Mouse (Mus musculus) MEL (cell line): ENCODE results near the gene Ror1. TPM values are rescaled to one million over a fixed set of nuclear protein-coding genes. Genes with fewer than 3 reads are reported as not detected.

Source experiments
- DNase-seq: peaks from one replicate; pipeline ENCODE4 v3.0.0; 2011; ENCODE audit warnings: low read depth, low spot score
- H3K27ac ChIP-seq: 2 replicates; pipeline ENCODE4 v1.5.1; 2012; ENCODE audit warnings: low read depth, mild to moderate bottlenecking, control low read depth, low read length, moderate library complexity; ENCODE audit not compliant: control insufficient read depth
- H3K27me3 ChIP-seq, 2 experiments: fragments of 150-350 bp in 1 of 2; sonication (generic) in 1 of 2; 2 replicates each; pipeline ENCODE4 v1.6.1; 2012; ENCODE audit warnings: low read length in 2 of 2, mild to moderate bottlenecking in 2 of 2, improper control_type of control experiment in 1 of 2, moderate library complexity in 1 of 2; ENCODE audit not compliant: insufficient read depth in 2 of 2, control insufficient read depth in 1 of 2
- H3K36me3 ChIP-seq, 2 experiments: 2 replicates each; pipeline ENCODE4 v1.6.1; 2012 to 2014; ENCODE audit warnings: low read length in 2 of 2, improper control_type of control experiment in 1 of 2, inconsistent platforms in 1 of 2, mild to moderate bottlenecking in 1 of 2; ENCODE audit not compliant: insufficient read depth in 2 of 2, control insufficient read depth in 1 of 2
- H3K4me1 ChIP-seq, 2 experiments: fragments of 150-350 bp in 1 of 2; sonication (generic) in 1 of 2; 2 replicates each; pipeline ENCODE4 v1.6.1; 2012; ENCODE audit warnings: low read length in 2 of 2, improper control_type of control experiment in 1 of 2, mild to moderate bottlenecking in 1 of 2; ENCODE audit not compliant: insufficient read depth in 2 of 2, control insufficient read depth in 1 of 2
- H3K4me3 ChIP-seq, 2 experiments: fragments of 150-350 bp in 1 of 2; sonication (generic) in 1 of 2; 2 replicates each; pipeline ENCODE4 v1.5.1; 2012; ENCODE audit warnings: low read depth in 2 of 2, low read length in 2 of 2, mild to moderate bottlenecking in 2 of 2, moderate library complexity in 2 of 2, control low read depth in 1 of 2, improper control_type of control experiment in 1 of 2; ENCODE audit not compliant: control insufficient read depth in 1 of 2, insufficient read depth in 1 of 2
- H3K79me2 ChIP-seq: 2 replicates; pipeline ENCODE4 v1.6.1; 2012; ENCODE audit warnings: mild to moderate bottlenecking, low read length, moderate library complexity; ENCODE audit not compliant: control insufficient read depth, poor library complexity, insufficient read depth
- H3K9ac ChIP-seq: 2 replicates; pipeline ENCODE4 v1.6.1; 2012; ENCODE audit warnings: low read depth, mild to moderate bottlenecking, control low read depth, low read length, moderate library complexity; ENCODE audit not compliant: control insufficient read depth, poor library complexity, severe bottlenecking
- H3K9me3 ChIP-seq: fragments of 150-350 bp; sonication (generic); replicated peaks from 2 replicates; pipeline ENCODE4 v1.6.1; 2012; ENCODE audit warnings: mild to moderate bottlenecking, low read length, improper control_type of control experiment, moderate library complexity; ENCODE audit not compliant: insufficient read depth
- BHLHE40 ChIP-seq: IDR thresholded peaks from 2 replicates; pipeline ENCODE4 v1.6.1; 2012; ENCODE audit warnings: low read depth, mild to moderate bottlenecking, inconsistent platforms, low read length, improper control_type of control experiment, borderline replicate concordance
- CHD1 ChIP-seq: IDR thresholded peaks from 2 replicates; pipeline ENCODE4 v1.6.1; 2012; ENCODE audit warnings: low read depth, mild to moderate bottlenecking, inconsistent platforms, low read length, improper control_type of control experiment
- CHD2 ChIP-seq: IDR thresholded peaks from 2 replicates; pipeline ENCODE4 v1.6.1; 2011; ENCODE audit warnings: low read length, improper control_type of control experiment
- E2F4 ChIP-seq: IDR thresholded peaks from 2 replicates; pipeline ENCODE4 v1.6.1; 2011; ENCODE audit warnings: low read depth, low read length, improper control_type of control experiment, borderline replicate concordance
- EP300 ChIP-seq, 2 experiments: IDR thresholded peaks; 2 replicates each; pipeline ENCODE4 v1.6.1; 2011; ENCODE audit warnings: improper control_type of control experiment in 2 of 2, low read length in 2 of 2, low read depth in 1 of 2, mild to moderate bottlenecking in 1 of 2
- HCFC1 ChIP-seq: IDR thresholded peaks from 2 replicates; pipeline ENCODE4 v1.6.1; 2012; ENCODE audit warnings: low read depth, mild to moderate bottlenecking, inconsistent platforms, low read length, improper control_type of control experiment, moderate library complexity
- MAFK ChIP-seq: IDR thresholded peaks from 2 replicates; pipeline ENCODE4 v1.6.1; 2011; ENCODE audit warnings: low read depth, mild to moderate bottlenecking, low read length, improper control_type of control experiment, borderline replicate concordance
- MAZ ChIP-seq: IDR thresholded peaks from 2 replicates; pipeline ENCODE4 v1.6.1; 2012; ENCODE audit warnings: low read depth, mild to moderate bottlenecking, inconsistent platforms, low read length, improper control_type of control experiment
- MXI1 ChIP-seq: IDR thresholded peaks from 2 replicates; pipeline ENCODE4 v1.6.1; 2011; ENCODE audit warnings: mild to moderate bottlenecking, low read depth, low read length, improper control_type of control experiment
- MYB ChIP-seq: IDR thresholded peaks from 2 replicates; pipeline ENCODE4 v1.6.1; 2011; ENCODE audit warnings: mild to moderate bottlenecking, low read depth, low read length, improper control_type of control experiment
- NELFE ChIP-seq: IDR thresholded peaks from 2 replicates; pipeline ENCODE4 v1.6.1; 2011; ENCODE audit warnings: low read depth, low read length, improper control_type of control experiment
- POLR2AphosphoS2 ChIP-seq: IDR thresholded peaks from 2 replicates; pipeline ENCODE4 v1.6.1; 2011; ENCODE audit warnings: low read length, improper control_type of control experiment
- POLR2AphosphoS5 ChIP-seq: IDR thresholded peaks from 2 replicates; pipeline ENCODE4 v1.6.1; 2012; ENCODE audit warnings: low read depth, borderline replicate concordance, mild to moderate bottlenecking, inconsistent platforms, low read length, moderate library complexity, mixed read lengths
- SIN3A ChIP-seq: IDR thresholded peaks from 2 replicates; pipeline ENCODE4 v1.6.1; 2012; ENCODE audit warnings: low read length, improper control_type of control experiment, inconsistent platforms
- UBTF ChIP-seq: IDR thresholded peaks from 2 replicates; pipeline ENCODE4 v1.6.1; 2012; ENCODE audit warnings: low read depth, mild to moderate bottlenecking, inconsistent platforms, low read length, improper control_type of control experiment, moderate library complexity, borderline replicate concordance; ENCODE audit not compliant: insufficient read depth
- USF1 ChIP-seq: IDR thresholded peaks from 2 replicates; pipeline ENCODE4 v1.6.1; 2014; ENCODE audit warnings: low read depth, mild to moderate bottlenecking, inconsistent platforms, low read length, improper control_type of control experiment, moderate library complexity
- ZC3H11A ChIP-seq: IDR thresholded peaks from 2 replicates; pipeline ENCODE4 v1.6.1; 2012; ENCODE audit warnings: low read depth, mild to moderate bottlenecking, inconsistent platforms, low read length, improper control_type of control experiment
- ZMIZ1 ChIP-seq: IDR thresholded peaks from 2 replicates; pipeline ENCODE4 v1.6.1; 2012; ENCODE audit warnings: low read depth, mild to moderate bottlenecking, inconsistent platforms, low read length, improper control_type of control experiment, moderate library complexity
- polyA plus RNA-seq, 2 experiments: library from polyadenylated mRNA; stranded (reverse) in 1 of 2; unstranded in 1 of 2; fragments of >175 nt in 1 of 2; fragments of >200 nt in 1 of 2; gene quantifications; 2 replicates each; pipeline versions ENCODE4 v1.2.1 to v1.2.4; 2012; ENCODE audit warnings: low replicate concordance in 2 of 2, low read depth in 1 of 2; ENCODE audit not compliant: insufficient read length in 2 of 2, insufficient read depth in 1 of 2, missing spikeins in 1 of 2
- total RNA-seq: library from RNA; depleted of rRNA; stranded (reverse); fragments of 300-350 nt; gene quantifications from 2 replicates; pipeline ENCODE4 v1.2.3, GENCODE M21; 2012

Gene Ror1
- total and polyA plus RNA-seq, 3 experiments, result not detected

- H3K9ac ChIP-seq, result no peak overlapping the region
- H3K27me3 ChIP-seq, result no peaks in the 10 kb centered on the region
- DNase-seq, result no peak
- no peak for TF ChIP-seq MAZ
- H3K36me3 ChIP-seq, result no peaks in the 10 kb centered on the region
- no peaks in the 10 kb centered on the region for H3K79me2 ChIP-seq
- H3K9me3 ChIP-seq, result no peaks in the 10 kb centered on the region
- H3K27ac ChIP-seq, result no peak overlapping the region
- H3K4me1 ChIP-seq, result no peaks in the 10 kb centered on the region
- no peak overlapping the region for H3K4me3 ChIP-seq
These were observed 204.6 kb downstream of the Ror1 start for GRCm38 (mm10) chr4:100300171-100300570.

GRCm38 (mm10) chr4:100301423-100301822 lies 205.8 kb downstream of the Ror1 start:
- Histone ChIP-seq H3K9me3 (no peaks in the 10 kb centered on the region), H3K27me3 (no peaks in the 10 kb centered on the region), H3K4me3 (no peak overlapping the region), H3K36me3 (no peaks in the 10 kb centered on the region), H3K4me1 (no peaks in the 10 kb centered on the region), H3K9ac (no peak overlapping the region)
- no peak for TF ChIP-seq USF1
- no peak for TF ChIP-seq MXI1
- TF ChIP-seq POLR2AphosphoS2, result no peak
- no peak for TF ChIP-seq UBTF
- TF ChIP-seq ZC3H11A, result no peak
- no peak for TF ChIP-seq ZMIZ1
- TF ChIP-seq NELFE, result no peak
- TF ChIP-seq BHLHE40, result no peak
- no peak for TF ChIP-seq E2F4
- TF ChIP-seq POLR2AphosphoS5, result no peak
- TF ChIP-seq MYB, result no peak
- TF ChIP-seq CHD2, result no peak
- TF ChIP-seq EP300 (IDR thresholded peaks at IDR 0.05; ENCODE audit: low read depth in 1 of 2, low read length in 2 of 2), result no peak
- no peak for TF ChIP-seq SIN3A
- TF ChIP-seq CHD1, result no peak
- TF ChIP-seq HCFC1, result no peak
- no peak for TF ChIP-seq MAFK
- TF ChIP-seq, all 39 proteins: peak for 0
- Histone ChIP-seq H3K27ac (no peak overlapping the region), H3K79me2 (no peaks in the 10 kb centered on the region)
- no peak for DNase-seq
